Mouse (Mus musculus): ENCODE data around the gene Stk32b. TPM values are rescaled to one million over a fixed set of nuclear protein-coding genes. Genes with fewer than 3 reads are reported as not detected.
A peak's percentile ranks its signal among the peaks of the same experiment; 100 is the strongest.

Stk32b gene
- polyA plus RNA-seq, 1 experiment from 2014 or later: 38.8 TPM

- H3K4me3 ChIP-seq: no peak overlapping the region
- H3K4me1 ChIP-seq (replicated peaks): no peaks in the 10 kb centered on the region
- no peaks in the 10 kb centered on the region for H3K36me3 ChIP-seq
- H3K27ac ChIP-seq (replicated peaks): peak overlapping the region; percentile 26; the same call in 1 of the 2 replicates
- WGBS: 54% methylated on average over 3 of the region's 3 CpGs
- no peaks in the 10 kb centered on the region for H3K27me3 ChIP-seq
- ATAC-seq (ENCODE audit: low FRiP score, low read depth): no peak
- H3K9me3 ChIP-seq: no peaks in the 10 kb centered on the region
- H3K4me2 ChIP-seq: no peak overlapping the region
- H3K9ac ChIP-seq: no peak overlapping the region
These were observed 244.9 kb downstream of the Stk32b start for GRCm38 (mm10) chr5:37472025-37472608.

DNA sequence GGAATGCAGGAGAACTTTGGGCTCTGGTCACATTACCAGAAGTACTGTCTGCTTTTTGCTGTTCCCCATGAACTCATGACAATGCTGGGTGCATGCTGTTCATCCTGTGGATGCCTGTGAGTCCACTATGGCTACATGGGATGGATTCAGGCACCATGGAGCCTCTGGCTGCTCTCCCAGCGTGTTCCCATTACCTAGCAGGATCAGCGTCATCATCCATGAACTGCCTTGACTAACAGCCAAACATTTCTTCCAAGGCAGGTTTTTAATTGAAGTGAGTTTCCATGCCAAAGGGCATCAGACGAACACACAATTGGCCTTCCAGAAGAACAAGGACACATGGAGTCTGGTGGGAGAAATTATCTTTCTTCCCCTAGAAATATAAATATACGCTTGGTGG lies 245.4 kb downstream of the Stk32b start:
- Histone ChIP-seq H3K4me1 (replicated peaks) (no peaks in the 10 kb centered on the region), H3K9me3 (no peaks in the 10 kb centered on the region), H3K27ac (replicated peaks) (no peak overlapping the region), H3K4me3 (no peak overlapping the region), H3K27me3 (no peaks in the 10 kb centered on the region), H3K36me3 (no peaks in the 10 kb centered on the region), H3K4me2 (no peak overlapping the region), H3K9ac (no peak overlapping the region)
- ATAC-seq (ENCODE audit: low FRiP score, low read depth): no peak
- 65% methylated on average over 4 of the region's 4 CpGs for WGBS

DNA sequence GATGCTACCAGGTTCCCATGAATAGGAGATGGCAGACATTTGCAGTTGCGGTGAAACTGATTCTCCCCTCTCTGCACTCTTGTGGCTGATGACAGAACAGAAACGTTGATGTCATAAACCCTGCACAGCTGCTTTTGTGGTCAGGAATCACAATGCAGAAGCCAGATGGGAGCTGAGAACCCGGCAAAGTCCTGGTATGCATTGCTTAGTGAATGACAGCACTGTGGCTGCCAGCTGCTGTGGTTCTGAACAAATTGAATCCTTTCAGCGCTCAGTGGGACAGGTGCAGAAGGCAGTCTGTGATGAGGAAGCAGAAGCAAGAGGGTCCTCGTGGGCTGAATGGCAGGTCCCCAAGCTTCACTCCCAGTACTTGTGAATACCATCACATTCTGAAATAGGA lies 247.9 kb downstream of the Stk32b start:
- Histone ChIP-seq H3K4me3 (no peak overlapping the region), H3K9ac (no peak overlapping the region), H3K36me3 (no peaks in the 10 kb centered on the region), H3K9me3 (no peaks in the 10 kb centered on the region), H3K4me1 (replicated peaks) (no peaks in the 10 kb centered on the region), H3K4me2 (no peak overlapping the region), H3K27ac (replicated peaks) (no peak overlapping the region), H3K27me3 (no peaks in the 10 kb centered on the region)
- no peak for ATAC-seq (ENCODE audit: low FRiP score, low read depth)
- 70% methylated on average over 5 of the region's 5 CpGs for WGBS

GRCm38 (mm10) chr5:37467646-37468045 lies 249.3 kb downstream of the Stk32b start:
- 89% methylated on average over 2 of the region's 2 CpGs for WGBS
- no peaks in the 10 kb centered on the region for H3K36me3 ChIP-seq
- no peak overlapping the region for H3K4me3 ChIP-seq
- no peaks in the 10 kb centered on the region for H3K9me3 ChIP-seq
- H3K9ac ChIP-seq: no peak overlapping the region
- no peak overlapping the region for H3K4me2 ChIP-seq
- no peaks in the 10 kb centered on the region for H3K27me3 ChIP-seq
- no peaks in the 10 kb centered on the region for H3K4me1 ChIP-seq (replicated peaks)
- no peak overlapping the region for H3K27ac ChIP-seq (replicated peaks)
- ATAC-seq (ENCODE audit: low FRiP score, low read depth): no peak

DNA sequence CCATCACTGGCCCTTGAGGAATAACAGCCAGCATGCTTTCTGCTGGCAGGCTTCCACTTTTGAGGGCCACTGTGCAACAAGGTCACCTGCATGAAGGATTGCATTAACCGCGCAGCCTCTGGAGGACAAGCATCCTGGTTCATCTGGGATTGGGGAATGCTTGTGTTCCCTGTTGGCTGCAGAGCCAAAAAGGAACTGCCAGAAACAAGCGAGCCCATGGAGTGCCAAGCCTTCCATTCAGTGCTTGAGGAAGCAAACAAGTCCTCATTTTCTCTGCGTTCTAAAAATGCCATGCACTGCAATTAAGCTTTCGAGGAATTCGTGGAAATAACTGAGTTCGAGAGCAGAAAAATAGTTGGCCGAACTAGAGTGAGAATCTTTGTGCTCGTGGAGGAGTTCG lies 251.5 kb downstream of the Stk32b start:
- Histone ChIP-seq H3K4me3 (no peak overlapping the region), H3K27ac (replicated peaks) (no peak overlapping the region), H3K4me1 (replicated peaks) (no peaks in the 10 kb centered on the region), H3K9me3 (no peaks in the 10 kb centered on the region), H3K27me3 (no peaks in the 10 kb centered on the region), H3K4me2 (no peak overlapping the region), H3K36me3 (no peaks in the 10 kb centered on the region), H3K9ac (no peak overlapping the region)
- ATAC-seq (ENCODE audit: low FRiP score, low read depth): no peak
- WGBS: 90% methylated on average over 10 of the region's 10 CpGs

DNA sequence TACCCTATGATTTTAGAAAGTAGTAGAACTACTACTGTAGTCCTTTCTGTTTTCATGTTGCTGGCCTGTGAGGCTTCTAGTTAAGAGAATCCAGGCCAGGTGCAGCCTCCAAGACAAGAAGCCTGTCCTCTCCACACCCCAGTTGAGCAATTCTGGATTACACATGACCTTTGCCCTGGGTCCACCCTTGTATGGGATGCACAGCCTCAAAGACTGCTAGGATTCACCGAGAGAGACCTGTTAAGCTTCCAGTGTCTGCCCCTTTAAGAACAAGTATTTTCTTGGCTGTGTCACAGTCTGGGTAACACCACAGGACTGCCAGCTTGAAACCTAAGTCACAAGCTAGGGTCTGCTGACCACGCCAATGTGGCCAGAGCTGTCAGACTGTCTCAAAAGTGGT lies 258.7 kb downstream of the Stk32b start:
- Histone ChIP-seq H3K4me2 (no peak overlapping the region), H3K4me3 (no peak overlapping the region), H3K4me1 (replicated peaks) (no peaks in the 10 kb centered on the region), H3K27me3 (no peaks in the 10 kb centered on the region), H3K27ac (replicated peaks) (no peak overlapping the region), H3K9ac (no peak overlapping the region), H3K9me3 (no peaks in the 10 kb centered on the region), H3K36me3 (peaks cover 16% of the 10 kb centered on the region; the same call in 1 of the 2 replicates)
- ATAC-seq (ENCODE audit: low FRiP score, low read depth): no peak
- 67% methylated on average over 2 of the region's 2 CpGs for WGBS

DNA sequence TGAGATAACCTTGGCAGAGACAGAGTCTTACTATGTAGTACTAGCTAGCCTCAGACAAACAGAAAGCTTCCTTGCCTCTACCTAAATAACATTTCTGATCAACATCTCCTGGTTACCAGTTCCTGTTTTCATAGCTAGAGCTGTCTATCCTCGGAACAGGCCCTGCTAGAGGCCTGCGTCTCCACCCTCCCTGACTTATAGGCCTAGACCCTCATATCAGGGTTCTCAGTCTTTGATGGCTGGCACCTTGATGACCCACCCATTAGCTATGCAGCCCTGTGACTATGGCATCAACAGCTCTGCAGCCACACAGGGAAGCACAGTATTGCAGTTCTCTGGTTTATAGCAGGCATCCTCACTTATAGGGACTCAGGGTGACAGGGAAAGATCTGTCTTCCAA lies 259.1 kb downstream of the Stk32b start:
- WGBS: 91% methylated on average over 2 of the region's 2 CpGs

DNA sequence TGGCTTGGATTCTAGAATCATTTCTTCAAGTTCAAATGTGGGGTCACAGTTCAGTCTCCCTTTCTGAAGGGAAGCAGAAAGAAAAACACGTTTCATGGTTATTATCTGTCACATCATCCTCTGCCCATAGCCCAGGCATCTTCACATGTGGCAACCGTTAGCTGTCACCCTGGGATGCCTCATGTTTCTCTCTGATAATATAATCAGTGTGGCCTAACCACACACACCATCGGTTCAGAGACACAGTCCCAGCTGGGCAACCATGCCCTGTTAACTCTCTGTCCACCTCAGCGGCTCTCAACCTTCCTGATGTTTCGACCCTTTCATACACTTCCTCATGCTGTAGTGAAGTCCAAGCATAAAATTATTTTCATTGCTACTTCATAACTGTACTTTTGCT lies 259.8 kb downstream of the Stk32b start:
- Histone ChIP-seq H3K4me1 (replicated peaks) (no peaks in the 10 kb centered on the region), H3K27me3 (no peaks in the 10 kb centered on the region), H3K4me2 (no peak overlapping the region), H3K36me3 (peaks cover 16% of the 10 kb centered on the region; the same call in 1 of the 2 replicates), H3K4me3 (no peak overlapping the region), H3K27ac (replicated peaks) (no peak overlapping the region), H3K9ac (no peak overlapping the region), H3K9me3 (no peaks in the 10 kb centered on the region)
- WGBS: 80% methylated on average over 5 of the region's 5 CpGs
- no peak for ATAC-seq (ENCODE audit: low FRiP score, low read depth)

More for the DNA sequence above, 259.1 kb downstream of the Stk32b start:
- H3K4me3 ChIP-seq: no peak overlapping the region
- no peak overlapping the region for H3K27ac ChIP-seq (replicated peaks)
- H3K4me1 ChIP-seq (replicated peaks): no peaks in the 10 kb centered on the region
- no peak overlapping the region for H3K9ac ChIP-seq
- H3K27me3 ChIP-seq: no peaks in the 10 kb centered on the region
- peaks cover 16% of the 10 kb centered on the region; the same call in 1 of the 2 replicates for H3K36me3 ChIP-seq
- no peak for ATAC-seq (ENCODE audit: low FRiP score, low read depth)
- no peaks in the 10 kb centered on the region for H3K9me3 ChIP-seq
- no peak overlapping the region for H3K4me2 ChIP-seq

GRCm38 (mm10) chr5:37456590-37456989 lies 260.4 kb downstream of the Stk32b start:
- Histone ChIP-seq H3K4me3 (no peak overlapping the region), H3K4me1 (replicated peaks) (no peaks in the 10 kb centered on the region), H3K27ac (replicated peaks) (no peak overlapping the region), H3K9me3 (no peaks in the 10 kb centered on the region), H3K4me2 (no peak overlapping the region), H3K9ac (no peak overlapping the region), H3K27me3 (no peaks in the 10 kb centered on the region), H3K36me3 (peaks cover 16% of the 10 kb centered on the region; the same call in 1 of the 2 replicates)
- 76% methylated on average over 2 of the region's 2 CpGs for WGBS
- ATAC-seq (ENCODE audit: low FRiP score, low read depth): no peak

- Histone ChIP-seq H3K4me3 (no peak overlapping the region), H3K9me3 (no peaks in the 10 kb centered on the region; the same call in 1 of the 2 replicates), H3K27ac (replicated peaks) (no peak overlapping the region), H3K4me1 (replicated peaks) (no peaks in the 10 kb centered on the region), H3K27me3 (no peaks in the 10 kb centered on the region), H3K4me2 (no peak overlapping the region), H3K9ac (no peak overlapping the region), H3K36me3 (no peaks in the 10 kb centered on the region)
- ATAC-seq (ENCODE audit: low FRiP score, low read depth): no peak
- WGBS: 88% methylated on average over 3 of the region's 3 CpGs
These were observed 269.4 kb downstream of the Stk32b start for GRCm38 (mm10) chr5:37447546-37447945.

- H3K27ac ChIP-seq (replicated peaks): no peak overlapping the region
- no peak overlapping the region for H3K4me3 ChIP-seq
- H3K9me3 ChIP-seq: no peaks in the 10 kb centered on the region; the same call in 1 of the 2 replicates
- 96% methylated on average over 2 of the region's 2 CpGs for WGBS
- ATAC-seq (ENCODE audit: low FRiP score, low read depth): no peak
- no peak overlapping the region for H3K9ac ChIP-seq
- H3K27me3 ChIP-seq: no peaks in the 10 kb centered on the region
- H3K4me2 ChIP-seq: no peak overlapping the region
- H3K36me3 ChIP-seq: no peaks in the 10 kb centered on the region
- H3K4me1 ChIP-seq (replicated peaks): no peaks in the 10 kb centered on the region
These were observed 274.2 kb downstream of the Stk32b start for GRCm38 (mm10) chr5:37442767-37443166.

GRCm38 (mm10) chr5:37435417-37435816 lies 281.6 kb downstream of the Stk32b start:
- no peak overlapping the region for H3K9ac ChIP-seq
- no peak overlapping the region for H3K27ac ChIP-seq (replicated peaks)
- H3K4me3 ChIP-seq: no peak overlapping the region
- no peaks in the 10 kb centered on the region for H3K9me3 ChIP-seq
- H3K4me1 ChIP-seq (replicated peaks): no peaks in the 10 kb centered on the region
- no peak; the same call in 1 of the 2 replicates for ATAC-seq (ENCODE audit: low FRiP score, low read depth)
- H3K27me3 ChIP-seq: no peaks in the 10 kb centered on the region
- no peak overlapping the region for H3K4me2 ChIP-seq
- 73% methylated on average over 3 of the region's 3 CpGs for WGBS
- H3K36me3 ChIP-seq: no peaks in the 10 kb centered on the region

DNA sequence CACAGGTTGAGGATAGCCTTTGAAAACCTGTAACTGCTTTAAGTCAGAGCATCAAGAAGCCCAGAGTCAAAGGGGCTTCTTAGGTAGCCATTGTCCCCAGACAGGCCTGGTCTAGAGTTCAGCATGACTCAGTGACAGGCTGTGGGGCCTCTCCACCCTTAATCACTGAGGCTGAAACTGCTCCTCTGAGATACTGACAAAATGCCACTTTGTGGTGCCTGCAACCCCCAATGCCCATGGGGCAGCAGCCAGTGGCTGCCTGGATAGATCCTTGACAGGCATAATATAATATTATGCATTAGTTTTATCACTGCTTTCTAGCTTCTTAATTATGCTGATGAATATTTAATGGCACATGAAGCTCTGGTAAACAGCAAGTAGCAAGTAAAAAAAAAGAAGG lies 289.8 kb downstream of the Stk32b start:
- no peak for ATAC-seq (ENCODE audit: low FRiP score, low read depth)
- Histone ChIP-seq H3K36me3 (no peaks in the 10 kb centered on the region), H3K9me3 (no peaks in the 10 kb centered on the region), H3K4me3 (no peak overlapping the region), H3K9ac (no peak overlapping the region), H3K27ac (replicated peaks) (no peak overlapping the region), H3K4me2 (no peak overlapping the region), H3K4me1 (replicated peaks) (no peaks in the 10 kb centered on the region), H3K27me3 (no peaks in the 10 kb centered on the region)
